Mouse (Mus musculus) embryo, embryonic 11.5 days (tissue): ENCODE measurements at regions not wholly inside any gene's neighbourhood (a gene's known extent, or its start where the extent isn't known, plus 50 kb on each side); places are given as distances from the start of the nearest gene placed in this dataset.

Experiments
- DNase-seq: peaks from one replicate; pipeline ENCODE4 v3.0.0-alpha.2; 2012; ENCODE audit warnings: low read depth, low spot score

DNA sequence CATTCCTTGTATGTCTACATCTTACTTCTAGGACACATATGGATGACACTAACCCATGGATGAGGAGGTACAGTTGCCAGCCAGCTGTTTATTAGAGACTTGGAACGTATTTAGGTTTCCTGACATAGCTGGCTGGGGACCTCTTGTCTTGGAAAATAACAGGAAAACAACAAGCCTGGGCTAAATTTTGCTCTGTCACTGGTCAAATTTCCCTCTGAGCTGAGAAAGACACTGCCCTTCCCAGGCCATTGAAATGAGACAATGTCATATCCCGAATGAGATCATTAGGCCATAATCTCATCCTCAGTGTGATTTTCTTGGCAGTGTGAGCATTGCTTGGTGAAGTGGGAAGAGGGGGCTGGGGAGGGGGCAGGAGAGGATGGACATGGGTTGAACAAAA lies 321.9 kb upstream of the Pard3b start:
- DNase-seq = no peak

DNA sequence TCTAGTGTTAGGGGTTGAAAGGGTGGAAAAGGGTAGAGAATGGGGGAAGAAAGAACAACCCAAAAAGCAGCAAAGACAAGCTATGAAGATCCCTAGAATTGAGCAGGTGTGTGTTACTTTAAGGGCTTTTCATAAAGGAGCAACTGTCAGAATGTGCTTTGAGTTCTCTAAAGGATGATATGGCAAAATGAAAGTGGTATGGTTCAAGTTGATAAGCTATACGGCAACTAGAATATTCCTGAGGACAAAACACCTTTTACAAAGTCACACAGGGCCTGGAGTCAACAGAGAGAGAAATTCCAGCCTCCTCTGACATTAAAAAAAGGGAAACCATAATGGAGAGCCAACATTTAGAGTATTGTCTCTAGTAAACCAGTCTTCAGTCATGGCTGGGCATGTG lies 320.6 kb upstream of the Pard3b start:
- DNase-seq = no peak

- DNase-seq = no peak
Measured at GRCm38 (mm10) chr1:61321513-61322145, 317.0 kb upstream of the Pard3b start.

- no peak for DNase-seq
Measured at GRCm38 (mm10) chr1:61331456-61331855, 307.2 kb upstream of the Pard3b start.

DNA sequence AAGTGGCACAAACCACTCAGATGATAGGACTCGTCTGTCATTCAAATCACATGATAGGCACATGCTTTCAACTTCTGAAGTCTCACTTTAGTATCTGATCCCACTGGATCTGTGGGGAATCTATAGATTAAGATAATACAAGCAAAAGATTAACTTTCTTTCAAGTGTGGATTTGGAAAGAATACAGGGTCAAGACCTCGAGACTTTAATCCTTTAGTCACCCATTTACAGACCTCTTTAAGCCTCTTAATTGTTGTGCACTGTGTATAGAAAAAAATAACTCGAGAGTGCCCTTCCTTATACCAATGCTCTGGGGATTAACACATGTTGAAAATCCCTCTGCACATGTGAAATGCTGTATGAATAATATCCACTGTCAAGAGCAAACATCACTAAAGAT lies 306.7 kb upstream of the Pard3b start:
- DNase-seq = no peak

- no peak for DNase-seq
Measured at GRCm38 (mm10) chr1:61336367-61336766, 302.3 kb upstream of the Pard3b start.

- DNase-seq = no peak
Measured at GRCm38 (mm10) chr1:61352921-61353320, 285.7 kb upstream of the Pard3b start.

DNA sequence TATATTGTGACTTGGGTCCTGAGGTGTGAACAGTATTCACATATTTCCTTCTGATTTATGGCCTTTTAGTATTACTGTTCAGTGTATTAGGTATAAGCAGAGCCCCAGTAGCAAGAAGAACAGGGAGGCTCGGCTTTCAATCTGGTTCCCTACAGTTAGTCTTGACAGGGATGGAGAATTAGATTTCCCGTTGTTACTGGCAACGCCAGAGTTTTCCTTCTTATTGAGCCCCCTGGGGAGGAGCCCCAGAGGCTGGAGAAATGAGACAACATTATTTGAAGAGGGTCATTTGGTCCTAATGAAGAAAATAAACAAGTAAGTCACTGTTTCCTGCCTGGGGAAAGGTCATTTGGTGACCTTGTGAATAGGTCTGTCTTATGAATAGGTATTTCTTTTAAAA lies 285.1 kb upstream of the Pard3b start:
- no peak for DNase-seq

- no peak for DNase-seq
Measured at GRCm38 (mm10) chr1:61355241-61355640, 283.4 kb upstream of the Pard3b start.

DNA sequence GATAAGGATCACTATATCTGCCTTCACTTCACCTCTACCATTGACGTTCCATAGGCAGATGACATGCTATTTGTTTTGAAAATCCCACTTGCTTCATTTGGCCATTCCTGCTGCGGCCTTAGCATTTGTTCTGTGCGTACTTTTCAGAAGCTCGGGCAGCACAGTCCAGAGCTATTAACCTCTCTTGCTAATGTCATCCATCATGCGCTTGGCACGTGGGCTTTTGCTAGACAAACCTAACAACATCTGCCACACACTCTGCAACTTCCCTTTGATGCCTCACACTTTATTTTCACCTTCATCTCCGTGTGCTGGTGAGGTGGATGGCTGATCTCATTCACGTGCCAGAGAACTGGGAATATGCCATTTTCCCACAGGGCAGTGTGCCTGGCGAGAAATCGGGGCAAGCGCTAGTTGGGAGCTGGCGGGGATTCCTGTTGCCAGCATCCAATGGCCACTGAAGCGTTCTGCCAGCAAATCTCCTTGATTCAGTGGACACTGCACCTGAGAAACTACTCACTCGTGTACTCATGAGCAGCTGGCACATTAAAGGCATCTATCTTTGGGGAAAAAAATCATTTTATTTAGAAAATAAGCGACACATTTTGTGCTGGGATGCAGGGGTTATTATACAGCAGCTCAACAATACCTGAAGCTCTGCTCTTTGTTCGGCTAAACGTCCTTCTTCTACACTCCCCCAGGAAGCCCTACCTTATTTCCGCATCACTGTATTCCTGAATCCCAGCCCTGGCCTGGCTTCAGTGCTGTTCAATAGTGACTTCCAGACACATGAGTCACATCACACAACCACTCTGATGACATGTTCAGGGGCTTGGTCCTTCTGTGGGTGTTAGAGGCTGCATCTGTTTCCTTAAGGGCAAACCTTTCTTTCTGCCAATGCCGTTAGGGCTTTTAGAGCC lies 279.4 kb upstream of the Pard3b start:
- no peak for DNase-seq

- DNase-seq = no peak
Measured at GRCm38 (mm10) chr1:61372581-61372980, 266.0 kb upstream of the Pard3b start.

DNA sequence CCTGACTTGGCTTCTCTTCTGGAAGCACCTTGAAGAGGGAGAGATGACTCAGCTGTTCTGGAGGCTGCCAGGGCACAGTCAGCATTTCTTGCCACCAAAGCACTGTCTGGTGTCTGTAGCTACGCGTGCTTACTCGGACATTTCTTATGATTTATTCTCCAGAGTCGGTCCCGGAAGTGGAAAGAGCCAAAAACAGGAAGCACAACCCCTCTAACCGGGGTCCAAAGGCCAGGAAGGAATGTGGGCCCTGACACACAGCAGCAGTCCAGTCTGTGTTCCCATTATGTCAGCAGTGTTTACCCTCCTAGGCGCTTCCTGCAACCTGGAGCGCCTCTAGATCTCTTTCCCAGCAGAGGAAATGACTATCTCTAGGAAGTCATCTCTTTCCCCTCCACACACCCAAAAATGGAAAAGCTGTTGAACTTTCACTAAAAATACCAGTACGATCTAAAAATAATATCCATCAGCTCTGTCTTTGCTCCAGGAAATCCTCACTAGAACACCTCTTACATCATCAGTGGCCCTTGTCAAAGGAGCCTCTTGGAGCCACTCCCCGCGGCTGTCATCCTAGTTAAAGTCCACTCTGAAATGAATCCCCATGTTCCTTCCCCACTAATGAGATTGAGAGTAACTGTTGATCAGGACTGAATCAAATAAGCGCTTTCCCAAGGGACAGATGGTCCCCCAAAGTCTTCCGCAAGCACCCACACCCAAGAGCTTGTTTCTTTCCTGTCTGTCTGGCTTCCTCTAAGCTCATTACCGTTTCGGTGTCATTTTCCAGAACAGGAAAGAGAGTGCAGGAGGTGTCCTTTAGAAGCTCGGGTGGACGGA lies 264.7 kb upstream of the Pard3b start:
- DNase-seq = no peak

- DNase-seq = no peak
Measured at GRCm38 (mm10) chr1:61376417-61376816, 262.2 kb upstream of the Pard3b start.

GRCm38 (mm10) chr1:61377070-61377469 lies 261.6 kb upstream of the Pard3b start:
- DNase-seq = peak; percentile 77

DNA sequence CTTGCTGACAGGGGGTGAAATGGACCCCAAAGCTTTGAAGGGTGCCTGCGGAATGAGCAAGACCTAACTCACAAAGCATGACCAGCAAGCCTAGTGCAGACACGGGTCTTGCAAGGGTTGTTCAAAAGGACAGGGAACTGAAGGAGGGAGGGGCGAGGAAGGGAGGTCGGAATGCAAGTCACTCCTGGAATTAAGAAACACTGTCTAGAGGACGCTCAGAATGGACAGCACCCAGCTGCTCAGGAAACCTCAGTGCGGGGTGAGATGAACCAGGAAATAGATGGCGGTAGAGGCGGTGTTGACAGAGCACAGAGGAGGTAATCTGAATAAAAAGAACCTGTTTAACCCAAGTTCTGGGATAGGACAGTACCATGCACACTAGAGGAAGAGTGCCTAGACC lies 260.4 kb upstream of the Pard3b start:
- no peak for DNase-seq

- no peak for DNase-seq
Measured at GRCm38 (mm10) chr1:61379771-61380517, 258.7 kb upstream of the Pard3b start.

GRCm38 (mm10) chr1:61387587-61387986 lies 251.0 kb upstream of the Pard3b start:
- DNase-seq = no peak

DNA sequence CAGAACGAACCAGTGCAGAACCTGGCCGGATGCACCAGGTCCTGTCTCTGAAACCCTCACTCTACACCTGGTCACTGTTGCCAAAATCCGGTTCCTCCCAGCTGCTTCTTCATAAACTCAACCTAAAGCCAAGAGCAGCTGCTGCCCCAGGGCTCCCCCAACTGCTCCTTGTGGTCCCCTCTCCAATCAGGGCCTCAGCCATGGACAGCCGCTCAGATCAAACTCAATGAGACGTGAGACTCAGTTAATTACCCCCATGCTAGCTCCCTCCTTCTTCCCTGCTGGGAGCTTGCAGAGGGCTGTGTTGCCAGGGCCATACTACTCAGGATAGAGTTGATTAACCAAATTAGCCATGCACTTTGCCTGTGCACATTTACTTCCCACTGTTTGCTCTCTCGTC lies 240.8 kb upstream of the Pard3b start:
- no peak for DNase-seq

DNA sequence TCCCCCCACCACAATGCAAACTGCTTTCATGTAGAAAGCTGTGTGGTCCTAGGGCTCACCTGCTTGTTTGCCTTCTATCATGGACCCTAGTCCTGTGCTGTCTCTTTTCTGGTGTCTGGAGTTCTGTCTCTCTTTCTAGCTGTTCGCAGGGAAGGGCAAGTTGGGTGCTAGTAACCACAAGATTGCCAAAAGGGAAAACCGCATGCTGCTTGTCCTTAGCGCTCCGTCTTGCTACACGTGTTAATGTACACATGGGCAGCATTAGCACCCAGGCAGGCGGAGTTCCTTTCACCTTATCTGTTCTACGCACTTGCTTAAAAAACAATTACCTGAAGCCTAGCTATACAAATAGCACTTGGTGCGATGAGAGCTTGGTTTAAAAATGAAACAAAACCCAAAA lies 236.3 kb upstream of the Pard3b start:
- DNase-seq = no peak

DNA sequence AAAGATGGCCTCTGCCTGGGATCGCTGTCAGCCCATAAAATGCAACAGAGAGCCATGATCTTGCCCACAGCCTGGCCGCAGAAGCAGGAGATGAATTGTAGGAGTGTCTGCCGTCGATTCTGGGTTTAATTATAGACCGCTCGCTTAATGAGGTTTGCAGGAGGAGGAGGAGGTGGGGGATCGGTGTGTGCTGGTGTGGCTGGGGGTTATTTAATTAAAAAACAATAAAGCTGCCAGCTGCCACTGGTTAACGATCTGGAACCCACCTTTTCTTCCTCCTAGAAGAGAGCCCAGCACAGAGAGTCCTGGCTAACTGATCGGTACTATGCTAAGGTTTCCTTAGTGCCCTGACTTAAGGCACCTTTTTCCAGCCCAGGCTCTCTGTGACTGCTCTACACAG lies 231.4 kb upstream of the Pard3b start:
- DNase-seq = peak; percentile 17

GRCm38 (mm10) chr1:61414772-61415171 lies 223.9 kb upstream of the Pard3b start:
- DNase-seq = no peak
